Mouse (Mus musculus) heart, postnatal 0 days (tissue): ENCODE results near the gene Ociad1.

ENCODE experiments used
- CTCF ChIP-seq: IDR thresholded peaks from 2 replicates; pipeline ENCODE4 v1.5.1; 2016; ENCODE audit warnings: antibody characterized with exemption, control low read depth, low read depth
- EP300 ChIP-seq: IDR thresholded peaks from 2 replicates; pipeline ENCODE4 v1.6.1; 2016; ENCODE audit warnings: antibody characterized with exemption, low read depth

DNA sequence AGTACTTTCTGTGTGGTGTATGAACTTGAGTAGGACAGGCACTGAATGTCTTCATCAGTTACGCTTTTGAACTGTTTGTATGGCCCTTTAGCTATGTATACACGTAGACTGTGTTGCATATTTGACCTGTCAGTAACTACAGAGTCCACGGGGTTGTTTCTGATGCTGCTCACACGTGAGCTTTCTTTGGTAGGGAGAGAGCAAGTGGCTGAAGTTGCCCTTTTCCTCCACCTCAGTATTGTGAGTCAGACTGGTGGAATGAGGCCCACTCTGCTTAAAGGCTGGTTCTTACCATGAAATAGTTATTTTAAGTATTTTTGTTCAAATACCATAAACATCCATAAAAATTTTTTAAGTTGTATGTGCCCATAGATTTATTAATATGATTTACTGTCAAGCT, 16.9 kb downstream of the Ociad1 start:
- no peak for TF ChIP-seq EP300
- TF ChIP-seq CTCF = no peak
